16 mouse cellular contexts compared by ENCODE assay signal in genomic region chr15:90656521-90656920, GRCm38 (mm10). TPM values are rescaled to one million over a fixed set of nuclear protein-coding genes. Genes with fewer than 3 reads are reported as not detected.
DNase-seq lines count a peak whose midpoint lies in the region; ATAC-seq lines count a peak whose summit lies in the region.
"Had no signal": no experiment of that assay in that cellular context is flagged by ENCODE, and none has a peak within 500 bp of the region (broad histone marks: within the 10 kb centered on the region; RNA-seq: fewer than 3 reads in every experiment).

No protein-coding gene starts in this region.

- WGBS in lung, embryonic 15.5 days: 59% methylated on average over 8 of the region's 8 CpGs
- 56% methylated on average over 8 of the region's 8 CpGs for WGBS in embryonic facial prominence, embryonic 15.5 days

- no peak overlapping the region for H3K9ac ChIP-seq in lung, embryonic 15.5 days
- H3K9ac ChIP-seq in embryonic facial prominence, embryonic 15.5 days: no peak overlapping the region
- H3K9ac ChIP-seq: liver, embryonic 12.5 days had no signal

- no peak for DNase-seq in lung, postnatal 10 days
- peak; percentile 60 for DNase-seq in layer of hippocampus, adult 11-12 months (ENCODE audit: low spot score)
- DNase-seq in left cerebral cortex, postnatal 25 days (ENCODE audit: low spot score in 2 of 2): peak; percentile 45 to 59
- DNase-seq in T-cell, adult 2 months (ENCODE audit: low spot score): no peak
- DNase-seq in spleen, postnatal 10 days (ENCODE audit: low spot score in 2 of 2): no peak
- DNase-seq: adrenal gland, adult 8-10 months; cerebellum, adult 11 months; embryo, embryonic 11 days; gastrocnemius, postnatal 25 days; kidney, postnatal 25 days; thymus, postnatal 14 days had no signal

- no peak overlapping the region for H3K27ac ChIP-seq in lung, embryonic 15.5 days
- H3K27ac ChIP-seq in embryonic facial prominence, embryonic 15.5 days (replicated peaks): no peak overlapping the region
- H3K27ac ChIP-seq: forebrain, embryonic 10.5 days; liver, embryonic 12.5 days had no signal

- H3K4me2 ChIP-seq in lung, embryonic 15.5 days: no peak overlapping the region
- H3K4me2 ChIP-seq in embryonic facial prominence, embryonic 15.5 days (replicated peaks): no peak overlapping the region
- H3K4me2 ChIP-seq: liver, embryonic 12.5 days had no signal

- ATAC-seq in lung, embryonic 15.5 days (ENCODE audit: borderline replicate concordance, extremely low read depth, low FRiP score, low TSS enrichment): 0 out of 2 replicates have a peak, but pooled peaks have one; percentile 35
- ATAC-seq in embryonic facial prominence, embryonic 15.5 days (ENCODE audit: insufficient number of reproducible peaks, low FRiP score, low TSS enrichment, low read depth): peak; percentile 43; the same call in 1 of the 2 replicates
- ATAC-seq: liver, embryonic 12.5 days had no signal

- intact Hi-C loops in left cerebral cortex, postnatal 25 days (cut with DNase I): no loop called here

- H3K4me3 ChIP-seq in lung, embryonic 15.5 days: no peak overlapping the region
- no peak overlapping the region for H3K4me3 ChIP-seq in embryonic facial prominence, embryonic 15.5 days (replicated peaks)
- H3K4me3 ChIP-seq: forebrain, embryonic 10.5 days; liver, embryonic 12.5 days; myocyte had no signal

- no peaks in the 10 kb centered on the region for H3K36me3 ChIP-seq in lung, embryonic 15.5 days
- H3K36me3 ChIP-seq in embryonic facial prominence, embryonic 15.5 days: no peaks in the 10 kb centered on the region
- H3K36me3 ChIP-seq: forebrain, embryonic 10.5 days; liver, embryonic 12.5 days had no signal

- H3K4me1 ChIP-seq in lung, embryonic 15.5 days: no peaks in the 10 kb centered on the region
- H3K4me1 ChIP-seq in embryonic facial prominence, embryonic 15.5 days: no peaks in the 10 kb centered on the region
- H3K4me1 ChIP-seq: forebrain, embryonic 10.5 days; liver, embryonic 12.5 days had no signal

- no peaks in the 10 kb centered on the region for H3K27me3 ChIP-seq in lung, embryonic 15.5 days
- no peaks in the 10 kb centered on the region for H3K27me3 ChIP-seq in embryonic facial prominence, embryonic 15.5 days
- H3K27me3 ChIP-seq: liver, embryonic 12.5 days had no signal

- no peaks in the 10 kb centered on the region for H3K9me3 ChIP-seq in lung, embryonic 15.5 days
- no peaks in the 10 kb centered on the region for H3K9me3 ChIP-seq in embryonic facial prominence, embryonic 15.5 days (replicated peaks)
- H3K9me3 ChIP-seq: forebrain, embryonic 10.5 days; liver, embryonic 12.5 days had no signal

RNA-seq across cellular contexts. Expression of gene Cpne8, which starts 22.7 kb away (rescaled TPM):
- 17.2 and 17.3 TPM in 2 replicates for polyA plus RNA-seq in lung, embryonic 15.5 days (2015; fragmentation: Nextera tagmentation; extraction: Ambion mirVana)
- 22.1 and 22.4 TPM in 2 replicates for polyA plus RNA-seq in embryonic facial prominence, embryonic 15.5 days (2015; fragmentation: Nextera tagmentation; extraction: Ambion mirVana)
- total RNA-seq in left cerebral cortex, postnatal 25 days (2021): 10 to 100 TPM; 24.6 to 29.8 TPM

Comparison
In these comparisons a context has a peak if more than half of its experiments do, and no peak if none do; other contexts are left out.
1. DNase-seq: peak in layer of hippocampus, adult 11-12 months (single experiment) and left cerebral cortex, postnatal 25 days (2 of 2); none in lung, postnatal 10 days (single experiment), T-cell, adult 2 months (single experiment) and spleen, postnatal 10 days (0 of 2).